Mouse (Mus musculus): ENCODE measurements around the gene Napsa. TPM values are rescaled to one million over a fixed set of nuclear protein-coding genes. Genes with fewer than 3 reads are reported as not detected.

The Napsa gene
- polyA plus RNA-seq, 1 experiment, result not detected

DNA sequence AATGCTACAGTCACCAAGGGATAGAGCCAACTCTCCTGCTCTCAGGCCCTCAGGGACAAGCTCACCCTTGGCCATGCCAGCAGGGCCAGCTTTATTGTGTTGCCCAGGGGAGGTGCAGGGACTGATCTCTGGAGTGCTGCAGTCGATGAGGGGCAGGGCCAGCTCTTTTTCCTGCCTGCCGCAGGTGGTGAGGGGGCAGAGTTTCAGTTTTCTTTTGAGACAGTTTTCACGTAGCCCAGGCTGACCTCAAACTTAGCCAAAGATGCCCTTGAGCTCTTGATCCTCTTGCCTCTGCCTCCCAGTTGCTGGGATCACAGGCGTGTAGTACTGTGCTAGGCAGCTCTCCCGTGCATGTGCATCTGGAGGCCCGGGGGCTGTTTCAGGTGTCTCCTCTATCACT is 1.2 kb upstream of the Napsa start:
- no peaks in the 10 kb centered on the region for H3K79me3 ChIP-seq (ENCODE audit: low read depth)
- H3ac ChIP-seq (ENCODE audit: control insufficient read depth, insufficient read length, low read depth), result no peak overlapping the region
- H3K79me2 ChIP-seq (ENCODE audit: control insufficient read depth, insufficient read depth), result no peaks in the 10 kb centered on the region
- TF ChIP-seq CEBPB (IDR thresholded peaks at IDR 0.05; ENCODE audit: low read depth) (no peak), FOSL1 (IDR thresholded peaks at IDR 0.05; ENCODE audit: insufficient read depth, low read length, poor library complexity, severe bottlenecking) (no peak), MYOG (IDR thresholded peaks at IDR 0.05; ENCODE audit: control insufficient read depth, extremely low read depth, insufficient read length) (no peak), MYOD1 (IDR thresholded peaks at IDR 0.05; ENCODE audit: control insufficient read depth, insufficient read length, low read depth) (no peak), USF1 (IDR thresholded peaks at IDR 0.05; ENCODE audit: low read depth) (no peak), MAX (IDR thresholded peaks at IDR 0.05) (no peak), CTCF (IDR thresholded peaks at IDR 0.05; ENCODE audit: control insufficient read depth, insufficient read depth, insufficient read length) (no peak)
- H3K27me3 ChIP-seq (ENCODE audit: control insufficient read depth, insufficient read depth, insufficient read length), result peaks cover 14% of the 10 kb centered on the region
- no peak overlapping the region for H3K4me3 ChIP-seq (ENCODE audit: insufficient read depth, poor library complexity, severe bottlenecking)
- no peaks in the 10 kb centered on the region for H3K36me3 ChIP-seq (ENCODE audit: control insufficient read depth, insufficient read depth)

- Histone ChIP-seq H3K79me3 (ENCODE audit: low read depth) (no peaks in the 10 kb centered on the region), H3K4me3 (ENCODE audit: insufficient read depth, poor library complexity, severe bottlenecking) (no peak overlapping the region), H3K27me3 (ENCODE audit: control insufficient read depth, insufficient read depth, insufficient read length) (peaks cover 14% of the 10 kb centered on the region), H3K79me2 (ENCODE audit: control insufficient read depth, insufficient read depth) (no peaks in the 10 kb centered on the region), H3ac (ENCODE audit: control insufficient read depth, insufficient read length, low read depth) (no peak overlapping the region), H3K36me3 (ENCODE audit: control insufficient read depth, insufficient read depth) (no peaks in the 10 kb centered on the region)
- no peak for TF ChIP-seq MAX (IDR thresholded peaks at IDR 0.05)
- TF ChIP-seq USF1 (IDR thresholded peaks at IDR 0.05; ENCODE audit: low read depth), result no peak
- TF ChIP-seq MYOD1 (IDR thresholded peaks at IDR 0.05; ENCODE audit: control insufficient read depth, insufficient read length, low read depth), result no peak
- no peak for TF ChIP-seq FOSL1 (IDR thresholded peaks at IDR 0.05; ENCODE audit: insufficient read depth, low read length, poor library complexity, severe bottlenecking)
- TF ChIP-seq CTCF (IDR thresholded peaks at IDR 0.05; ENCODE audit: control insufficient read depth, insufficient read depth, insufficient read length), result no peak
- no peak for TF ChIP-seq CEBPB (IDR thresholded peaks at IDR 0.05; ENCODE audit: low read depth)
- no peak for TF ChIP-seq MYOG (IDR thresholded peaks at IDR 0.05; ENCODE audit: control insufficient read depth, extremely low read depth, insufficient read length)
These were observed 369 bp upstream of the Napsa start for GRCm38 (mm10) chr7:44571811-44572210.

DNA sequence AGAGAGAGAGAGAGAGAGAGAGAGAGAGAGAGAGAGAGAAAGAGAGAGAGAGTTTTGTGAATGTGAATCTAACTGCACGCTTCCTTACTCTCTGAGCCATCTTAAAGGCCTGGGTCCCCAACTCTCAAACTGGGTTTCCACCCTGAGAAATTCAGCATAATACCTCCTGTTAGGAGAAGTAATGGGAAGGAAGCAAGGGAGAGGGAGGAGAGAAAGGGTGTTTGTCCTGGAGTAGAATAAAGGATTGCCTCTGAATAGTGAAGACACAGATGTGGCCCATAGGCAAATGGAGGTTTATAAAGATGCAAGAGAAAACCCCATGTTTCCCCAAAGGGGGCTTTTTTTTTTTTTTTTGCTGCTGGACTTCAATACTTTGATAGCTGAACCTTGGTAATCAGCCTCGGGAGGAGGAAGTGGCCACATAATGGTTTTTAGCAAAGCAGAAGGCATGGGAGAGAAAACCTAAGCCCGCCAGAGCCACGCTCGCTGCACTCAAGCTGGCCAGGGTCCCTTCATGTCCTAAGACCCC is 840 bp downstream of the Napsa start:
- Histone ChIP-seq H3K4me3 (ENCODE audit: insufficient read depth, poor library complexity, severe bottlenecking) (no peak overlapping the region), H3K79me2 (ENCODE audit: control insufficient read depth, insufficient read depth) (no peaks in the 10 kb centered on the region), H3K36me3 (ENCODE audit: control insufficient read depth, insufficient read depth) (no peaks in the 10 kb centered on the region), H3K79me3 (ENCODE audit: low read depth) (no peaks in the 10 kb centered on the region), H3K27me3 (ENCODE audit: control insufficient read depth, insufficient read depth, insufficient read length) (peaks cover 14% of the 10 kb centered on the region), H3ac (ENCODE audit: control insufficient read depth, insufficient read length, low read depth) (no peak overlapping the region)
- no peak for TF ChIP-seq CTCF (IDR thresholded peaks at IDR 0.05; ENCODE audit: control insufficient read depth, insufficient read depth, insufficient read length)
- TF ChIP-seq MAX (IDR thresholded peaks at IDR 0.05), result no peak
- TF ChIP-seq MYOD1 (IDR thresholded peaks at IDR 0.05; ENCODE audit: control insufficient read depth, insufficient read length, low read depth), result no peak
- no peak for TF ChIP-seq CEBPB (IDR thresholded peaks at IDR 0.05; ENCODE audit: low read depth)

DNA sequence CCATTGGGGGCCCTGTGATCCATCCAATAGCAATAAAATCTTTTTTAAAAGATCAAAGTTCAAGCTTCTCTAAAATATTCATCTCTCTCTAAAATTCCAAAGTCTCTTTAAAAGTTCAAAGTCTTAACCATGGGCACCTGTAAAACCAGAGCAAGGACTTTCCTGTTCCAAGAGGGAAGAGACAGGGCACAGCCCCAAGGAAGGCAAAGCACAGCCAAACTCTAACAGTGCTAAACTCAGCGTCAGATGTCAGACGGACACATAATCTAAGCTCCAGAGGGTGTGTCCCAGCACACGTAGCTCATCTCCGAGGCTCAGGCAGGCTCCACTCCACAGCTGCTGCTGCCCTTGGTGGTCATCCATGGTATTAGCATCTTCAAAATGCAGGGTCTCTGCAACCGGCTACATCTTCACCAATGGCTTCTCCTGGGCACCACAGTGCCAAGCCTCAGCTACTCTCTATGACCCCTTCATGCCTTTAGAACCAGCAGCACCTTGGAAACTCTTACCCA is 4.2 kb downstream of the Napsa start:
- Histone ChIP-seq H3K79me3 (ENCODE audit: low read depth) (no peaks in the 10 kb centered on the region), H3K36me3 (ENCODE audit: control insufficient read depth, insufficient read depth) (no peaks in the 10 kb centered on the region), H3K4me3 (ENCODE audit: insufficient read depth, poor library complexity, severe bottlenecking) (no peak overlapping the region), H3K79me2 (ENCODE audit: control insufficient read depth, insufficient read depth) (no peaks in the 10 kb centered on the region), H3K27me3 (ENCODE audit: control insufficient read depth, insufficient read depth, insufficient read length) (peaks cover 11% of the 10 kb centered on the region), H3ac (ENCODE audit: control insufficient read depth, insufficient read length, low read depth) (no peak overlapping the region)
- TF ChIP-seq CEBPB (IDR thresholded peaks at IDR 0.05; ENCODE audit: low read depth) (no peak), USF1 (IDR thresholded peaks at IDR 0.05; ENCODE audit: low read depth) (no peak)

- Histone ChIP-seq H3K27me3 (ENCODE audit: control insufficient read depth, insufficient read depth, insufficient read length) (peaks cover 32% of the 10 kb centered on the region), H3K36me3 (ENCODE audit: control insufficient read depth, insufficient read depth) (no peaks in the 10 kb centered on the region), H3K4me3 (ENCODE audit: insufficient read depth, poor library complexity, severe bottlenecking) (no peak overlapping the region), H3ac (ENCODE audit: control insufficient read depth, insufficient read length, low read depth) (no peak overlapping the region), H3K79me3 (ENCODE audit: low read depth) (no peaks in the 10 kb centered on the region), H3K79me2 (ENCODE audit: control insufficient read depth, insufficient read depth) (no peaks in the 10 kb centered on the region)
- TF ChIP-seq CTCF (IDR thresholded peaks at IDR 0.05; ENCODE audit: control insufficient read depth, insufficient read depth, insufficient read length) (no peak), MYOD1 (IDR thresholded peaks at IDR 0.05; ENCODE audit: control insufficient read depth, insufficient read length, low read depth) (no peak), FOSL1 (IDR thresholded peaks at IDR 0.05; ENCODE audit: insufficient read depth, low read length, poor library complexity, severe bottlenecking) (no peak), CEBPB (IDR thresholded peaks at IDR 0.05; ENCODE audit: low read depth) (no peak), MAX (IDR thresholded peaks at IDR 0.05) (no peak), MYOG (IDR thresholded peaks at IDR 0.05; ENCODE audit: control insufficient read depth, extremely low read depth, insufficient read length) (no peak), USF1 (IDR thresholded peaks at IDR 0.05; ENCODE audit: low read depth) (no peak)
These were observed 9.5 kb downstream of the Napsa start for GRCm38 (mm10) chr7:44581637-44582036.

DNA sequence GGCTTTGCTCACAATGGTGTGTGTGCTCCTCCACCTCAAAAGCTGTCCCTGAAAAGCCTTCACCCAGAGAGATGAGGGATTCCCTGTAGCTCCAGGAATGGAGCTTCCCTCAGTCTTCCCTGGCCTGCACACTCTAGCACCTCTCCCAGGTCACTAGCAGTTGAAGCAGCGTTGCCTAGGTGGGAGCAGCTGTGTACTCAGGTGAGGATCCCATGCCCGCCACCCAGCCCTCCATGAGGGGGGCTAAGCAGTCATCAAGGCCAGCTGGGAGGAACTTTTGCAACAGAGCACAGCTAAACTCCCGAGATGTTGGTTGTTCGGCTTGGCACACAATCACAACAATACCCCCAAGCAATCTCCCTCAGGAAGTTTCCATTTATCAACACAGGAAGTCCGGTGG is 10.5 kb downstream of the Napsa start:
- Histone ChIP-seq H3ac (ENCODE audit: control insufficient read depth, insufficient read length, low read depth) (no peak overlapping the region), H3K4me3 (ENCODE audit: insufficient read depth, poor library complexity, severe bottlenecking) (no peak overlapping the region), H3K79me3 (ENCODE audit: low read depth) (no peaks in the 10 kb centered on the region), H3K27me3 (ENCODE audit: control insufficient read depth, insufficient read depth, insufficient read length) (peaks cover 43% of the 10 kb centered on the region), H3K79me2 (ENCODE audit: control insufficient read depth, insufficient read depth) (no peaks in the 10 kb centered on the region), H3K36me3 (ENCODE audit: control insufficient read depth, insufficient read depth) (no peaks in the 10 kb centered on the region)
- no peak for TF ChIP-seq CTCF (IDR thresholded peaks at IDR 0.05; ENCODE audit: control insufficient read depth, insufficient read depth, insufficient read length)
- no peak for TF ChIP-seq MYOG (IDR thresholded peaks at IDR 0.05; ENCODE audit: control insufficient read depth, extremely low read depth, insufficient read length)
- no peak for TF ChIP-seq FOSL1 (IDR thresholded peaks at IDR 0.05; ENCODE audit: insufficient read depth, low read length, poor library complexity, severe bottlenecking)
- no peak for TF ChIP-seq MAX (IDR thresholded peaks at IDR 0.05)
- TF ChIP-seq CEBPB (IDR thresholded peaks at IDR 0.05; ENCODE audit: low read depth), result no peak
- TF ChIP-seq MYOD1 (IDR thresholded peaks at IDR 0.05; ENCODE audit: control insufficient read depth, insufficient read length, low read depth), result no peak
- TF ChIP-seq USF1 (IDR thresholded peaks at IDR 0.05; ENCODE audit: low read depth), result no peak
